Mouse (Mus musculus) heart, postnatal 0 days (tissue): Measurements from ENCODE around the gene Hmcn1. TPM values are rescaled to one million over a fixed set of nuclear protein-coding genes. Genes with fewer than 3 reads are reported as not detected.

Experiments
- ATAC-seq: fragments of 200-750 bp; cut with Nextera tagmentation; 2 replicates; pipeline ENCODE4 v1.8.0; 2017; ENCODE audit warnings: low read depth, moderate number of reproducible peaks, moderate library complexity; ENCODE audit not compliant: insufficient read depth
- DNase-seq: peaks from one replicate; pipeline ENCODE4 v3.0.0-alpha.2; 2016; ENCODE audit warnings: low spot score
- H3K27ac ChIP-seq: fragments of 300-500 bp; sonication (generic); 2 replicates; pipeline ENCODE4 v1.5.1; 2014; ENCODE audit warnings: low read depth, mild to moderate bottlenecking
- H3K27me3 ChIP-seq: fragments of 300-500 bp; sonication (generic); 2 replicates; pipeline ENCODE4 v1.6.1; 2014; ENCODE audit warnings: low read length, mixed read lengths; ENCODE audit not compliant: control insufficient read depth, insufficient read depth
- H3K36me3 ChIP-seq: fragments of 300-500 bp; sonication (generic); replicated peaks from 2 replicates; pipeline ENCODE4 v1.6.1; 2014; ENCODE audit warnings: low read length, mixed read lengths; ENCODE audit not compliant: control insufficient read depth, insufficient read depth
- H3K4me1 ChIP-seq: fragments of 300-500 bp; sonication (generic); 2 replicates; pipeline ENCODE4 v1.6.1; 2014; ENCODE audit warnings: antibody characterized with exemption; ENCODE audit not compliant: control insufficient read depth, insufficient read depth
- H3K4me2 ChIP-seq: fragments of 300-500 bp; sonication (generic); 2 replicates; pipeline ENCODE4 v1.6.1; 2014; ENCODE audit warnings: low read depth, mild to moderate bottlenecking, low read length, moderate library complexity
- H3K4me3 ChIP-seq: fragments of 300-500 bp; sonication (generic); 2 replicates; pipeline ENCODE4 v1.5.1; 2014; ENCODE audit warnings: low read depth, low read length
- H3K9ac ChIP-seq: fragments of 300-500 bp; sonication (generic); replicated peaks from 2 replicates; pipeline ENCODE4 v1.6.1; 2014; ENCODE audit warnings: low read depth, low read length, mixed read lengths
- H3K9me3 ChIP-seq: fragments of 300-500 bp; sonication (generic); replicated peaks from 2 replicates; pipeline ENCODE4 v1.6.1; 2016; ENCODE audit warnings: low read length; ENCODE audit not compliant: control insufficient read depth
- CTCF ChIP-seq: IDR thresholded peaks from 2 replicates; pipeline ENCODE4 v1.5.1; 2016; ENCODE audit warnings: antibody characterized with exemption, control low read depth, low read depth
- EP300 ChIP-seq: IDR thresholded peaks from 2 replicates; pipeline ENCODE4 v1.6.1; 2016; ENCODE audit warnings: antibody characterized with exemption, low read depth
- WGBS: fragments of 180-500 bp; shearing (Covaris S2); extraction: QIAGEN DNeasy Blood & Tissue Kit; methylation state at CpG from one replicate; pipeline ENCODE4 v1.1.7; 2014; 5-methylcytosine and 5-hydroxymethylcytosine counted together
- polyA plus RNA-seq: library from polyadenylated mRNA; unstranded; fragments of >200 nt; fragmentation: Nextera tagmentation; extraction: Ambion mirVana; gene quantifications from 2 replicates; pipeline ENCODE4 v1.2.1, GENCODE M21; 2015
- total RNA-seq: library from RNA; depleted of rRNA; stranded (reverse); fragments of >200 nt; gene quantifications from 2 replicates; pipeline ENCODE4 v1.2.3, GENCODE M21; 2014; ENCODE audit warnings: low replicate concordance

Hmcn1 gene
- total and polyA plus RNA-seq, 2 experiments from 2014 or later, result 18.9 to 59.2 TPM

DNA sequence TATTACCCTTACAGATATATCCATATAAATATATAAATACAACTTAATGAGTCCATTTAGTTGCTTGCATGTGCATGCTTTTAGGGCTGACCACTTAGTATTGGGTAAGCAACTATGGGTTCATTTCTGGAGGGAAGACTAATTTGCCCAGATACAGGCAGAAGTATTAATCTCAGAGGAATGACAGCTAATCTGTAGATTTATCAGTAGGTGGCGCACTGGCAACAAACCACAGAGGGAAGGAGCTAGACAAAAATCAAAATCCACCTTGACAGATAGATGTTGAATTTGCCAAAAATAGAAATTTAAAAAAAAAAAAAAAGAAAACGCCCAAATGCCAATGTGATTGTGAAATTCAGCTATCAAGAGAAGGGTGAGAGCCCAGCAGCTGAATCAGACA is 213.3 kb downstream of the Hmcn1 start:
- WGBS, result 26% methylated on average over 2 of the region's 2 CpGs
- H3K9ac ChIP-seq, result no peak overlapping the region
- no peak for TF ChIP-seq EP300
- TF ChIP-seq CTCF, result peak; percentile 39
- no peak for DNase-seq
- H3K4me1 ChIP-seq, result no peaks in the 10 kb centered on the region; the same call in 1 of the 2 replicates
- no peaks in the 10 kb centered on the region for H3K27me3 ChIP-seq
- no peak for ATAC-seq
- H3K4me2 ChIP-seq, result no peak overlapping the region
- H3K9me3 ChIP-seq, result no peaks in the 10 kb centered on the region
- no peak overlapping the region for H3K4me3 ChIP-seq
- H3K27ac ChIP-seq, result no peak overlapping the region
- no peaks in the 10 kb centered on the region for H3K36me3 ChIP-seq

DNA sequence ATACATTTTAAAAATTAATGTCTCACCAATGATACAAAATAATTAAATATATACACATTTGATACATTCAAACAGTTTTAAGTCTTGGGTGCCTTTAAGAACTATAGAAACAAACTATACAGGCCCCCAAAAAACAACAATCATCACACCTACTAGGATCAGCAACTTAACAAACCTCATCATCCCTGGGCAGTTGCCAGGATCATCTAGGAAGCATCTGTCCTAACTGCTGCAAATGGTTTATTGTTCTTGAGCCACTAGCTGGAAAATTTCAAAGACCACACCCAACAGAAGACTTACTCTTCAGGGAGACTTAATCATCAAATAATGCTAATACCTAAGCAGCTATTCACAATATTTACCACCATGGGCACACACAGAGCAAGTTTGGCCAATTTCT is 216.5 kb downstream of the Hmcn1 start:
- Histone ChIP-seq H3K4me3 (no peak overlapping the region), H3K4me1 (no peaks in the 10 kb centered on the region; the same call in 1 of the 2 replicates), H3K27me3 (no peaks in the 10 kb centered on the region), H3K4me2 (no peak overlapping the region), H3K36me3 (peaks cover 12% of the 10 kb centered on the region), H3K27ac (no peak overlapping the region), H3K9me3 (no peaks in the 10 kb centered on the region), H3K9ac (no peak overlapping the region)
- DNase-seq (no peak), ATAC-seq (no peak)
- TF ChIP-seq EP300 (no peak), CTCF (no peak)

DNA sequence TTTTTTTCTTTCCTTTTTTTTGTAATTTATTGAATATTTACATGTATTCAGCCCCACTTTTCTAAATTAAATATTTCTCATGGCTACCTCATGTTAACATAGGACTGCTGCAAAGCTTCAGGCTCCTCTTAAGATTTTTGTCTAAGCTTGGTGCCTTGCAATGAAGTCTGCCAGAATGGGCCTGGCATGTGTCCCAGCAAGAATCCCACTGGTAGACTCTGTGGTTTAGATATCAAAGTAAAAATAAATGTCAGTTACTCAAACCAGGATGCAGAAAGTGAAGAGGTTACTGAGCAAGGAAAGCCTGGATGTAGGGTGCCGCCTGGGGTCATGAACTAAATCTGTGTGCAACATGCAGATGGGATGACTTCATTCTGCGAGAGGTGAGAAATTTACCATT is 217.5 kb downstream of the Hmcn1 start:
- H3K27ac ChIP-seq, result no peak overlapping the region
- H3K4me1 ChIP-seq, result no peaks in the 10 kb centered on the region; the same call in 1 of the 2 replicates
- ATAC-seq (no peak), DNase-seq (no peak)
- no peaks in the 10 kb centered on the region for H3K27me3 ChIP-seq
- H3K36me3 ChIP-seq, result peaks cover 22% of the 10 kb centered on the region
- H3K9ac ChIP-seq, result no peak overlapping the region
- 32% methylated on average over 2 of the region's 2 CpGs for WGBS
- H3K4me2 ChIP-seq, result no peak overlapping the region
- TF ChIP-seq CTCF (no peak), EP300 (no peak)
- H3K9me3 ChIP-seq, result no peaks in the 10 kb centered on the region
- no peak overlapping the region for H3K4me3 ChIP-seq

DNA sequence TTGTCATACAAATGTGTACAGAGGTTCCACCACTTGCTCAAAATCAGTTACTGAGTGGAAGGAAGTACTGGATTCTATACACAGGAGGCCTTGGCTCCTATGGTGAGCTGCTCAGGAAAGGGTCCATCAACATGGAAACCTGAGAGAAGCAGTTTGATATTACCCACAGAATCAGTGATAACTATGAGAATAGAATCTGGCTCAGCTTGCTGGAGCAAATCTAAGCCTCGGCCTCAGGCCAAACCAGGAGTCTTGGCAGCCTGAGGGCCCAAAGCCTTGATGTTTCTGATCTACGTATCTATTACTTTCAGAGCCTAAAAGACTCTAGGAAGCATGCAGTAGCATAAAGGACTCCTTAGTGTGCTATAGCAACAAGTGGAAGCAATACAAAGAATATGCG is 220.3 kb downstream of the Hmcn1 start:
- Histone ChIP-seq H3K4me2 (no peak overlapping the region), H3K27ac (no peak overlapping the region), H3K9me3 (no peaks in the 10 kb centered on the region), H3K4me1 (no peaks in the 10 kb centered on the region; the same call in 1 of the 2 replicates), H3K9ac (no peak overlapping the region), H3K27me3 (no peaks in the 10 kb centered on the region), H3K4me3 (no peak overlapping the region), H3K36me3 (peaks cover 35% of the 10 kb centered on the region)
- DNase-seq (no peak), ATAC-seq (no peak)
- TF ChIP-seq EP300 (no peak), CTCF (no peak)
- 74% methylated on average over 3 of the region's 3 CpGs for WGBS

DNA sequence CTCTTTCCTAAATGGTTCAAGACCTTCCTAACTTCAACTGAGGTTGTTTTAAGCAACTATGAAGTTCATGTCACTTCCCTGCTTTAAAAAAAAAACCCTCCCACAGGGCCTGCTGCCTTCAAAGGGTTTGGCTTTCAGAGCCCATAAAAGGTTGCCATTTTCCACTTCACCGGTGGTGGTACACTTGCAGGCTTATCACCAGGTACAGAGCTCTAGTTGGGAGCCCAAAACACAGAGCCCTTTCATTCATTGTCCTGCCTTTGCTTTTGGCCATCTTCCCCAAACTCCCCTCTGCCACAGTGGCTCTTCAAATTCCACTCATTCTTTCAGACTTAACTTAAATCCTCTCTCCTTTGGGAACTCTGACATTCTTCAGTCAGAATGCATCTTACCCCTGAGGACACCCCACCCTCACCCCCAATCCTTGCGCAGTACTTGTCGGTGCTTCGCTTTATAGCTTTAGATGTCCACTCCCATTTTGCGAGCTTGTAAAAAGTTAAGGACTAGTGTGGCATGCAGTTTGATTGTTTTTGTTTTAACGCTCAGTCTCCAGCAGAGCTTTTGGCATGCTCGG is 222.2 kb downstream of the Hmcn1 start:
- no peak overlapping the region for H3K4me2 ChIP-seq
- no peak overlapping the region for H3K27ac ChIP-seq
- 59% methylated on average over 7 of the region's 7 CpGs for WGBS
- TF ChIP-seq EP300 (no peak), CTCF (no peak)
- no peaks in the 10 kb centered on the region for H3K27me3 ChIP-seq
- H3K4me1 ChIP-seq, result no peaks in the 10 kb centered on the region
- H3K9me3 ChIP-seq, result no peaks in the 10 kb centered on the region
- H3K4me3 ChIP-seq, result no peak overlapping the region
- ATAC-seq, result no peak
- no peak for DNase-seq
- peaks cover 35% of the 10 kb centered on the region for H3K36me3 ChIP-seq
- no peak overlapping the region for H3K9ac ChIP-seq

DNA sequence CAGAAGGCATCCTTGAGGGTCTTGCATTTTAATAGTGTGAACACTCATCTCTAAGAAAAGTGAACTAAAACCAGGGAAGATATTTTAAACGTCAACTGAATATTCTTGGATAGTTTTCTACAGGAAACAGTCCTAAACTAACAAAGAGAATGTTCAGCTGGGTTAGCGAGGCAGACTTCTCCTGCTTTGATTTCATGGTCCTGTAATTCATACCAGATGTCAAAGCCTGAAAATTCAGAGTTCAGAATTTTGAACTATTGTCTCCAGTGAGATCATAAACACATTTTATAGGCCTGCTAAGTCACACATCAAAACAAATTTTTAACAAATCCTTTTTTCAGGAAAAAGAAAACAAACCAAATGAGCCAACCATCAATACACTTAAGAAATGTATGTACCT is 223.4 kb downstream of the Hmcn1 start:
- WGBS, result 55% methylated on average over 2 of the region's 2 CpGs
- Histone ChIP-seq H3K27me3 (no peaks in the 10 kb centered on the region), H3K4me3 (no peak overlapping the region), H3K4me2 (no peak overlapping the region), H3K9me3 (no peaks in the 10 kb centered on the region), H3K27ac (no peak overlapping the region), H3K36me3 (peaks cover 46% of the 10 kb centered on the region), H3K9ac (no peak overlapping the region), H3K4me1 (no peaks in the 10 kb centered on the region)
- DNase-seq (no peak), ATAC-seq (no peak)
- TF ChIP-seq EP300 (no peak), CTCF (no peak)
